ENCODE assay signal across 9 mouse cellular contexts in genomic region chr13:8202681-8203476, GRCm38 (mm10). TPM values are rescaled to one million over a fixed set of nuclear protein-coding genes. Genes with fewer than 3 reads are reported as not detected.
DNase-seq lines count a peak whose midpoint lies in the region; ATAC-seq and TF ChIP-seq lines count a peak whose summit lies in the region.
"Had no signal": no experiment of that assay in that cellular context is flagged by ENCODE, and none has a peak within 500 bp of the region (broad histone marks: within the 10 kb centered on the region; RNA-seq: fewer than 3 reads in every experiment).

Gene Adarb2 (plus strand): TSS chr13:8202866.

- H3K9ac ChIP-seq in intestine, embryonic 16.5 days (ENCODE audit: low read depth, low read length): peak within 1 kb of the TSS; percentile 53
- H3K9ac ChIP-seq in liver, embryonic 13.5 days: no peak within 1 kb of the TSS
- H3K9ac ChIP-seq in stomach, embryonic 15.5 days: no peak within 1 kb of the TSS

- peak within 1 kb of the TSS; percentile 26 for H3K4me3 ChIP-seq in embryonic fibroblast, embryonic 13.5 days (ENCODE audit: insufficient read depth, low read length)
- peak within 1 kb of the TSS; percentile 38 for H3K4me3 ChIP-seq in intestine, embryonic 16.5 days (ENCODE audit: low read length)
- no peak within 1 kb of the TSS for H3K4me3 ChIP-seq in liver, embryonic 13.5 days (replicated peaks)
- peak within 1 kb of the TSS; percentile 30 for H3K4me3 ChIP-seq in stomach, embryonic 15.5 days (replicated peaks)

- H3K27me3 ChIP-seq in intestine, embryonic 16.5 days (replicated peaks; ENCODE audit: control insufficient read depth, insufficient read depth, low read length): 0 out of 2 replicates have a peak, but pooled peaks cover 5% of the 10 kb centered on the region
- H3K27me3 ChIP-seq in liver, embryonic 13.5 days: peaks cover 16% of the 10 kb centered on the region
- no peaks in the 10 kb centered on the region for H3K27me3 ChIP-seq in stomach, embryonic 15.5 days (replicated peaks)

- peak; percentile 9 to 14 for DNase-seq in gastrocnemius, postnatal 4 days (ENCODE audit: low spot score in 2 of 2)
- no peak for DNase-seq in gastrocnemius, adult 8-10 months (ENCODE audit: low spot score in 2 of 2)
- DNase-seq in brain, adult 2 months (ENCODE audit: low read depth, low spot score): peak; percentile 94
- DNase-seq in liver, embryonic 13.5 days: no peak
- DNase-seq in urinary bladder, adult 2 months (ENCODE audit: low spot score): no peak

- no peaks in the 10 kb centered on the region for H3K4me1 ChIP-seq in embryonic fibroblast, embryonic 13.5 days (ENCODE audit: control insufficient read depth, insufficient read depth, low read length)
- H3K4me1 ChIP-seq in intestine, embryonic 16.5 days (ENCODE audit: control insufficient read depth, insufficient read depth, low read length): peaks cover 8% of the 10 kb centered on the region
- H3K4me1 ChIP-seq in liver, embryonic 13.5 days (replicated peaks): no peaks in the 10 kb centered on the region
- H3K4me1 ChIP-seq in stomach, embryonic 15.5 days: no peaks in the 10 kb centered on the region

- no peaks in the 10 kb centered on the region for H3K36me3 ChIP-seq in intestine, embryonic 16.5 days (ENCODE audit: control insufficient read depth, insufficient read depth, low read length)
- no peaks in the 10 kb centered on the region for H3K36me3 ChIP-seq in liver, embryonic 13.5 days
- no peaks in the 10 kb centered on the region for H3K36me3 ChIP-seq in stomach, embryonic 15.5 days

- no peak within 1 kb of the TSS for H3K27ac ChIP-seq in embryonic fibroblast, embryonic 13.5 days (ENCODE audit: insufficient read depth, low read length)
- H3K27ac ChIP-seq in intestine, embryonic 16.5 days (ENCODE audit: low read length): no peak within 1 kb of the TSS
- H3K27ac ChIP-seq in liver, embryonic 13.5 days: no peak within 1 kb of the TSS
- H3K27ac ChIP-seq in stomach, embryonic 15.5 days: no peak within 1 kb of the TSS

- TF ChIP-seq POLR2A in embryonic fibroblast, embryonic 13.5 days (IDR thresholded peaks at IDR 0.05; ENCODE audit: low read depth, low read length): no peak

- TF ChIP-seq CTCF in embryonic fibroblast, embryonic 13.5 days (IDR thresholded peaks at IDR 0.05; ENCODE audit: borderline replicate concordance, insufficient read depth, low read length): no peak

- ATAC-seq in intestine, embryonic 16.5 days: peak; percentile 81
- no peak for ATAC-seq in liver, embryonic 13.5 days (ENCODE audit: low read depth)
- peak; percentile 78 for ATAC-seq in stomach, embryonic 15.5 days (ENCODE audit: insufficient read depth, low FRiP score, low read depth)

- no peaks in the 10 kb centered on the region for H3K9me3 ChIP-seq in intestine, embryonic 16.5 days (ENCODE audit: control insufficient read depth, low read length)
- no peaks in the 10 kb centered on the region for H3K9me3 ChIP-seq in liver, embryonic 13.5 days (replicated peaks)
- no peaks in the 10 kb centered on the region for H3K9me3 ChIP-seq in stomach, embryonic 15.5 days

- peak within 1 kb of the TSS; percentile 85 for H3K4me2 ChIP-seq in intestine, embryonic 16.5 days (ENCODE audit: low read depth, low read length)
- H3K4me2 ChIP-seq in liver, embryonic 13.5 days: peak within 1 kb of the TSS; percentile 34; the same call in 1 of the 2 replicates
- H3K4me2 ChIP-seq in stomach, embryonic 15.5 days: peak within 1 kb of the TSS; percentile 62

- under 1% methylated on average over 26 of the region's 26 CpGs for WGBS in intestine, embryonic 16.5 days
- WGBS in liver, embryonic 13.5 days (ENCODE audit: insufficient replicate concordance): under 1% methylated on average over 26 of the region's 26 CpGs
- under 1% methylated on average over 26 of the region's 26 CpGs for WGBS in stomach, embryonic 15.5 days

RNA-seq across cellular contexts. Expression of gene Adarb2, which starts in this region (rescaled TPM):
- total RNA-seq in gastrocnemius, postnatal 4 days (2021): under 1 TPM; 0.41 to 0.71 TPM
- not detected for total RNA-seq in gastrocnemius, adult 8-10 months (2022)
- not detected in 2 replicates for polyA plus RNA-seq in embryonic fibroblast, embryonic 13.5 days (2011; ENCODE audit: insufficient read length, low read depth, missing spikeins)
- polyA plus RNA-seq in intestine, embryonic 16.5 days (2015; fragmentation: Nextera tagmentation; extraction: Ambion mirVana): 0.38 and 0.43 TPM in 2 replicates
- polyA plus RNA-seq in liver, embryonic 13.5 days (2015; fragmentation: Nextera tagmentation; extraction: Ambion mirVana): 0.16 and 0.18 TPM in 2 replicates
- 0.71 and 0.72 TPM in 2 replicates for polyA plus RNA-seq in stomach, embryonic 15.5 days (2015; fragmentation: Nextera tagmentation; extraction: Ambion mirVana)
- polyA plus RNA-seq in urinary bladder, adult 2 months (2012; rRNA removed): 0.10 and 0.22 TPM in 2 replicates
- polyA plus RNA-seq: large intestine, adult 2 months had no signal

Comparison
In these comparisons a context has a peak if more than half of its experiments do, and no peak if none do; other contexts are left out.
1. Peak in DNase-seq in gastrocnemius, postnatal 4 days; RNA of the gene not detected or under 1 TPM.
2. Peak in ATAC-seq, H3K4me3 ChIP-seq, H3K9ac ChIP-seq and H3K4me2 ChIP-seq in intestine, embryonic 16.5 days; RNA of the gene not detected or under 1 TPM.
3. Peak in ATAC-seq, H3K4me3 ChIP-seq and H3K4me2 ChIP-seq in stomach, embryonic 15.5 days; RNA of the gene not detected or under 1 TPM.
4. H3K4me2 ChIP-seq: peak in every context shown above with its lines; median percentile 85 in intestine, embryonic 16.5 days; 62 in stomach, embryonic 15.5 days; 34 in liver, embryonic 13.5 days.